Mouse (Mus musculus): ENCODE results near the gene Plekhg4. TPM values are rescaled to one million over a fixed set of nuclear protein-coding genes. Genes with fewer than 3 reads are reported as not detected.

Gene Plekhg4
- 0.21 TPM for polyA plus RNA-seq (2015; fragmentation: Illumina TruSeq; extraction: RNeasy Lipid Tissue Mini Kit (QIAGEN cat#74804); ENCODE audit: insufficient read depth, low replicate concordance)

GRCm38 (mm10) chr8:105373032-105373431, at the start of gene Plekhg4:
Gene Plekhg4, plus strand, starts transcription at chr8:105373274.

GRCm38 (mm10) chr8:105326141-105326672, 46.9 kb upstream of the Plekhg4 start, which contains the start of the genes Lrrc29 and Tmem208:
Gene Lrrc29, minus strand, starts transcription at chr8:105326278.
Gene Tmem208, plus strand, starts transcription at chr8:105326354.

GRCm38 (mm10) chr8:105347428-105348221, 25.4 kb upstream of the Plekhg4 start, which contains the start of gene Fhod1:
Gene Fhod1, minus strand, starts transcription at chr8:105347953.

DNA sequence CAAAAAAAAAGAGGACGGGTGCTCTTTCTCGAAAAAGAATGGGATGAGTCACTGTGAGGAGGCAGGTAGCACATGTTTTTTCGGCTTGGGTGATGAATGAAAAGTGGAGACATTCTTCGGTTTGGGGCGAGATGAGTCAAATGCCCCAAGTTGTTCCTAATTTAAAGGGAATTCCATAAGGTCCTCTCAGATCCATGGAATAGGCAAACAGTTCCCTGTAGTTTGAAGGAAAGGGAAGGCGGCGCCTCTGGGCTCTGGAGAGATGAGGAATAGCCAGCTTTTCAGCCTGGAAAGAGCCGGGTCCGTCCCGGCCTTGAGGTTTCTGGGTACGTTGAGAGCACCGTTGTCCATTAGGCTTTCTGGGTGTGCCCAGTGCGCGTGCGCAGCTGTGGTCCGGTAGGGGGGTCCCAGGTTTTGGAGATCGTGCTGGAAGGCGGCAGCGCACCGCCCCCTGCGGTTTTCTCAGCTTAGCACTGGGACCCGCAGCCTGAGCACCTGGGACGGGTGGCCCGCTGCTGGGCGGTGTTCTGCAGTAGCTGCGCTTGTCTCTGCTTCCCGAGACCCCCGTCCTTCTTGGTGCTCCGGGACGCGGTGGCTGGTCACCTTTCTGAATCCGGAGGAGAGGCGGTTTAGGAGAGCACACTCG, 24.5 kb upstream of the Plekhg4 start, which contains the start of gene Slc9a5:
Gene Slc9a5, plus strand, starts transcription at position 394 of the 646 bp plus-strand sequence.

GRCm38 (mm10) chr8:105413391-105413790, 40.3 kb downstream of the Plekhg4 start, which contains the start of the genes Kctd19 and Lrrc36:
Gene Kctd19, minus strand, starts transcription at chr8:105413502.
Gene Lrrc36, plus strand, starts transcription at chr8:105413571.

Other genes starting within 250 kb of the Plekhg4 start
- not detected for gene Ces4a, start 241.5 kb upstream of the Plekhg4 start, polyA plus RNA-seq (2015; fragmentation: Illumina TruSeq; extraction: RNeasy Lipid Tissue Mini Kit (QIAGEN cat#74804); ENCODE audit: insufficient read depth, low replicate concordance)
- 149 TPM for gene Cbfb, start 202.6 kb upstream of the Plekhg4 start, polyA plus RNA-seq (2015; fragmentation: Illumina TruSeq; extraction: RNeasy Lipid Tissue Mini Kit (QIAGEN cat#74804); ENCODE audit: insufficient read depth, low replicate concordance)
- 22.6 TPM for gene D230025D16Rik, start 148.1 kb upstream of the Plekhg4 start, polyA plus RNA-seq (2015; fragmentation: Illumina TruSeq; extraction: RNeasy Lipid Tissue Mini Kit (QIAGEN cat#74804); ENCODE audit: insufficient read depth, low replicate concordance)
- 4.9 TPM for gene B3gnt9, start 118.1 kb upstream of the Plekhg4 start, polyA plus RNA-seq (2015; fragmentation: Illumina TruSeq; extraction: RNeasy Lipid Tissue Mini Kit (QIAGEN cat#74804); ENCODE audit: insufficient read depth, low replicate concordance)
- 12.7 TPM for gene Tradd, start 108.7 kb upstream of the Plekhg4 start, polyA plus RNA-seq (2015; fragmentation: Illumina TruSeq; extraction: RNeasy Lipid Tissue Mini Kit (QIAGEN cat#74804); ENCODE audit: insufficient read depth, low replicate concordance)
- 3.3 TPM for gene Fbxl8, start 108.6 kb upstream of the Plekhg4 start, polyA plus RNA-seq (2015; fragmentation: Illumina TruSeq; extraction: RNeasy Lipid Tissue Mini Kit (QIAGEN cat#74804); ENCODE audit: insufficient read depth, low replicate concordance)
- 0.29 TPM for gene Hsf4, start 103.5 kb upstream of the Plekhg4 start, polyA plus RNA-seq (2015; fragmentation: Illumina TruSeq; extraction: RNeasy Lipid Tissue Mini Kit (QIAGEN cat#74804); ENCODE audit: insufficient read depth, low replicate concordance)
- 0.59 TPM for gene Nol3, start 97.1 kb upstream of the Plekhg4 start, polyA plus RNA-seq (2015; fragmentation: Illumina TruSeq; extraction: RNeasy Lipid Tissue Mini Kit (QIAGEN cat#74804); ENCODE audit: insufficient read depth, low replicate concordance)
- 4.4 TPM for gene 4931428F04Rik, start 83.4 kb upstream of the Plekhg4 start, polyA plus RNA-seq (2015; fragmentation: Illumina TruSeq; extraction: RNeasy Lipid Tissue Mini Kit (QIAGEN cat#74804); ENCODE audit: insufficient read depth, low replicate concordance)
- 7.8 TPM for gene Exoc3l, start 77.2 kb upstream of the Plekhg4 start, polyA plus RNA-seq (2015; fragmentation: Illumina TruSeq; extraction: RNeasy Lipid Tissue Mini Kit (QIAGEN cat#74804); ENCODE audit: insufficient read depth, low replicate concordance)
- gene E2f4, start 75.6 kb upstream of the Plekhg4 start, polyA plus RNA-seq (2015; fragmentation: Illumina TruSeq; extraction: RNeasy Lipid Tissue Mini Kit (QIAGEN cat#74804); ENCODE audit: insufficient read depth, low replicate concordance): 61.9 TPM
- 2.7 TPM for gene Elmo3, start 67.7 kb upstream of the Plekhg4 start, polyA plus RNA-seq (2015; fragmentation: Illumina TruSeq; extraction: RNeasy Lipid Tissue Mini Kit (QIAGEN cat#74804); ENCODE audit: insufficient read depth, low replicate concordance)
- 0.98 TPM for gene Lrrc29, start 47.0 kb upstream of the Plekhg4 start, polyA plus RNA-seq (2015; fragmentation: Illumina TruSeq; extraction: RNeasy Lipid Tissue Mini Kit (QIAGEN cat#74804); ENCODE audit: insufficient read depth, low replicate concordance)
- 42.6 TPM for gene Tmem208, start 46.9 kb upstream of the Plekhg4 start, polyA plus RNA-seq (2015; fragmentation: Illumina TruSeq; extraction: RNeasy Lipid Tissue Mini Kit (QIAGEN cat#74804); ENCODE audit: insufficient read depth, low replicate concordance)
- gene Fhod1, start 25.3 kb upstream of the Plekhg4 start, polyA plus RNA-seq (2015; fragmentation: Illumina TruSeq; extraction: RNeasy Lipid Tissue Mini Kit (QIAGEN cat#74804); ENCODE audit: insufficient read depth, low replicate concordance): 19.5 TPM
- gene Slc9a5, start 24.4 kb upstream of the Plekhg4 start, polyA plus RNA-seq (2015; fragmentation: Illumina TruSeq; extraction: RNeasy Lipid Tissue Mini Kit (QIAGEN cat#74804); ENCODE audit: insufficient read depth, low replicate concordance): 1.6 TPM
- 0.73 TPM for gene Kctd19, start 40.2 kb downstream of the Plekhg4 start, polyA plus RNA-seq (2015; fragmentation: Illumina TruSeq; extraction: RNeasy Lipid Tissue Mini Kit (QIAGEN cat#74804); ENCODE audit: insufficient read depth, low replicate concordance)
- gene Lrrc36, start 40.3 kb downstream of the Plekhg4 start, polyA plus RNA-seq (2015; fragmentation: Illumina TruSeq; extraction: RNeasy Lipid Tissue Mini Kit (QIAGEN cat#74804); ENCODE audit: insufficient read depth, low replicate concordance): not detected
- 1.5 TPM for gene Tppp3, start 98.3 kb downstream of the Plekhg4 start, polyA plus RNA-seq (2015; fragmentation: Illumina TruSeq; extraction: RNeasy Lipid Tissue Mini Kit (QIAGEN cat#74804); ENCODE audit: insufficient read depth, low replicate concordance)
- 5.3 TPM for gene Zdhhc1, start 123.6 kb downstream of the Plekhg4 start, polyA plus RNA-seq (2015; fragmentation: Illumina TruSeq; extraction: RNeasy Lipid Tissue Mini Kit (QIAGEN cat#74804); ENCODE audit: insufficient read depth, low replicate concordance)
- not detected for gene Hsd11b2, start 145.5 kb downstream of the Plekhg4 start, polyA plus RNA-seq (2015; fragmentation: Illumina TruSeq; extraction: RNeasy Lipid Tissue Mini Kit (QIAGEN cat#74804); ENCODE audit: insufficient read depth, low replicate concordance)
- 76.0 TPM for gene Atp6v0d1, start 192.8 kb downstream of the Plekhg4 start, polyA plus RNA-seq (2015; fragmentation: Illumina TruSeq; extraction: RNeasy Lipid Tissue Mini Kit (QIAGEN cat#74804); ENCODE audit: insufficient read depth, low replicate concordance)
- gene Ripor1, start 232.0 kb downstream of the Plekhg4 start, polyA plus RNA-seq (2015; fragmentation: Illumina TruSeq; extraction: RNeasy Lipid Tissue Mini Kit (QIAGEN cat#74804); ENCODE audit: insufficient read depth, low replicate concordance): 11.9 TPM

Data from spleen, adult 10 weeks (tissue).